Mouse (Mus musculus): ENCODE data around the gene Mlf1. TPM values are rescaled to one million over a fixed set of nuclear protein-coding genes. Genes with fewer than 3 reads are reported as not detected.

Mlf1 gene
- polyA plus RNA-seq, 1 experiment from 2014 or later: 20.3 TPM

Other genes starting within 250 kb of the Mlf1 start
- gene Gm17402, start 1.1 kb downstream of the Mlf1 start, polyA plus RNA-seq (2015; fragmentation: Nextera tagmentation; extraction: Ambion mirVana): not detected in 2 replicates
- gene Gfm1, start 56.0 kb downstream of the Mlf1 start, polyA plus RNA-seq (2015; fragmentation: Nextera tagmentation; extraction: Ambion mirVana): 38.2 and 39.3 TPM in 2 replicates
- gene Lxn, start 89.8 kb downstream of the Mlf1 start, polyA plus RNA-seq (2015; fragmentation: Nextera tagmentation; extraction: Ambion mirVana): 54.2 and 60.0 TPM in 2 replicates
- gene Rarres1, start 141.4 kb downstream of the Mlf1 start, polyA plus RNA-seq (2015; fragmentation: Nextera tagmentation; extraction: Ambion mirVana): 0.53 and 0.74 TPM in 2 replicates
- gene Mfsd1, start 208.6 kb downstream of the Mlf1 start, polyA plus RNA-seq (2015; fragmentation: Nextera tagmentation; extraction: Ambion mirVana): 36.2 and 37.0 TPM in 2 replicates